Mouse (Mus musculus) CH12.LX (cell line): ENCODE data around the gene Adad2. TPM values are rescaled to one million over a fixed set of nuclear protein-coding genes. Genes with fewer than 3 reads are reported as not detected.

Experiments
- DNase-seq: peaks from one replicate; pipeline ENCODE4 v3.0.0-alpha.2; 2013; ENCODE audit errors: extremely low read depth
- H3K27ac ChIP-seq: 2 replicates; pipeline ENCODE4 v1.5.1; 2012; ENCODE audit warnings: low read depth, mild to moderate bottlenecking, control low read depth, moderate library complexity; ENCODE audit not compliant: insufficient read depth
- H3K27me3 ChIP-seq: replicated peaks from 2 replicates; pipeline ENCODE3; 2012; ENCODE audit warnings: inconsistent platforms
- H3K36me3 ChIP-seq, 2 experiments: replicated peaks in 1 of 2; 2 replicates each; pipeline versions ENCODE3 to v1.6.1; 2012; ENCODE audit warnings: inconsistent platforms in 1 of 2, low read length in 1 of 2, mild to moderate bottlenecking in 1 of 2, mixed read lengths in 1 of 2, moderate library complexity in 1 of 2; ENCODE audit not compliant: control insufficient read depth in 1 of 2, insufficient read depth in 1 of 2
- H3K4me1 ChIP-seq, 2 experiments: 2 replicates each; pipeline ENCODE4 v1.6.1; 2012; ENCODE audit warnings: inconsistent platforms in 1 of 2, moderate library complexity in 1 of 2; ENCODE audit not compliant: insufficient read depth in 2 of 2, control insufficient read depth in 1 of 2
- H3K4me2 ChIP-seq: 2 replicates; pipeline ENCODE4 v1.6.1; 2012; ENCODE audit warnings: low read depth, mild to moderate bottlenecking, control low read depth; ENCODE audit not compliant: poor library complexity, insufficient read depth, severe bottlenecking
- H3K4me3 ChIP-seq, 3 experiments: fragments of 150-350 bp in 1 of 3; sonication (generic) in 1 of 3; replicated peaks in 1 of 3; 2 replicates each; pipeline versions ENCODE3 to v1.5.1; 2011 to 2012; ENCODE audit warnings: low read depth in 2 of 3, low read length in 2 of 3, mild to moderate bottlenecking in 2 of 3, moderate library complexity in 2 of 3, control low read depth in 1 of 3, improper control_type of control experiment in 1 of 3, inconsistent platforms in 1 of 3, mixed read lengths in 1 of 3; ENCODE audit not compliant: poor library complexity in 1 of 3
- H3K79me2 ChIP-seq: replicated peaks from 2 replicates; pipeline ENCODE4 v1.6.1; 2012; ENCODE audit warnings: mild to moderate bottlenecking, moderate library complexity; ENCODE audit not compliant: control insufficient read depth, poor library complexity, insufficient read depth, severe bottlenecking; ENCODE audit errors: extremely low read depth
- H3K9ac ChIP-seq: 2 replicates; pipeline ENCODE4 v1.6.1; 2012; ENCODE audit warnings: low read depth, mild to moderate bottlenecking, control low read depth, moderate library complexity; ENCODE audit not compliant: insufficient read depth
- H3K9me3 ChIP-seq: replicated peaks from 2 replicates; pipeline ENCODE3; 2012; ENCODE audit warnings: low read length, inconsistent platforms, mixed read lengths
- BHLHE40 ChIP-seq: IDR thresholded peaks from 2 replicates; pipeline ENCODE4 v1.6.1; 2011; ENCODE audit warnings: mild to moderate bottlenecking, low read depth, low read length, improper control_type of control experiment
- CHD1 ChIP-seq: IDR thresholded peaks from 2 replicates; pipeline ENCODE4 v1.6.1; 2012; ENCODE audit warnings: low read depth, low read length, improper control_type of control experiment, inconsistent platforms
- CHD2 ChIP-seq: IDR thresholded peaks from 2 replicates; pipeline ENCODE4 v1.6.1; 2011; ENCODE audit warnings: low read length, improper control_type of control experiment
- CTCF ChIP-seq, 2 experiments: IDR thresholded peaks in 1 of 2; conservative IDR thresholded peaks in 1 of 2; 2 replicates each; pipeline ENCODE4 v1.5.1; 2011 to 2012; ENCODE audit warnings: low read depth in 2 of 2, low read length in 2 of 2, improper control_type of control experiment in 1 of 2, inconsistent platforms in 1 of 2, mild to moderate bottlenecking in 1 of 2, moderate library complexity in 1 of 2
- ELF1 ChIP-seq: IDR thresholded peaks from 2 replicates; pipeline ENCODE4 v1.6.1; 2014; ENCODE audit warnings: low read depth, mild to moderate bottlenecking, inconsistent platforms, low read length, improper control_type of control experiment
- ETS1 ChIP-seq: conservative IDR thresholded peaks from 2 replicates; pipeline ENCODE4 v1.6.1; 2012; ENCODE audit warnings: low read depth, mild to moderate bottlenecking, inconsistent platforms, low read length, improper control_type of control experiment, moderate library complexity
- GABPA ChIP-seq: IDR thresholded peaks from 2 replicates; pipeline ENCODE4 v1.6.1; 2012; ENCODE audit warnings: low read depth, low read length, improper control_type of control experiment, inconsistent platforms; ENCODE audit not compliant: insufficient replicate concordance
- HCFC1 ChIP-seq: IDR thresholded peaks from 2 replicates; pipeline ENCODE4 v1.6.1; 2012; ENCODE audit warnings: low read depth, mild to moderate bottlenecking, inconsistent platforms, low read length, improper control_type of control experiment
- IRF4 ChIP-seq: IDR thresholded peaks from 2 replicates; pipeline ENCODE4 v1.6.1; 2014; ENCODE audit warnings: low read depth, mild to moderate bottlenecking, inconsistent platforms, low read length, improper control_type of control experiment
- KAT2A ChIP-seq: IDR thresholded peaks from 2 replicates; pipeline ENCODE4 v1.6.1; 2012; ENCODE audit warnings: low read length, improper control_type of control experiment, inconsistent platforms; ENCODE audit not compliant: insufficient replicate concordance
- MAX ChIP-seq: IDR thresholded peaks from 2 replicates; pipeline ENCODE4 v1.6.1; 2011; ENCODE audit warnings: low read length, improper control_type of control experiment
- MAZ ChIP-seq: IDR thresholded peaks from 2 replicates; pipeline ENCODE4 v1.6.1; 2012; ENCODE audit warnings: low read depth, mild to moderate bottlenecking, inconsistent platforms, low read length, improper control_type of control experiment, moderate library complexity
- MEF2A ChIP-seq: IDR thresholded peaks from 2 replicates; pipeline ENCODE4 v1.6.1; 2014; ENCODE audit warnings: low read depth, mild to moderate bottlenecking, inconsistent platforms, low read length, improper control_type of control experiment, borderline replicate concordance
- MXI1 ChIP-seq: IDR thresholded peaks from 2 replicates; pipeline ENCODE4 v1.6.1; 2011; ENCODE audit warnings: mild to moderate bottlenecking, low read depth, low read length, improper control_type of control experiment
- MYC ChIP-seq: IDR thresholded peaks from 2 replicates; pipeline ENCODE4 v1.6.1; 2011; ENCODE audit warnings: low read depth, mild to moderate bottlenecking, improper control_type of control experiment, low read length
- NRF1 ChIP-seq: IDR thresholded peaks from 2 replicates; pipeline ENCODE4 v1.6.1; 2014; ENCODE audit warnings: low read depth, mild to moderate bottlenecking, inconsistent platforms, low read length, improper control_type of control experiment, moderate library complexity
- POLR2AphosphoS2 ChIP-seq: IDR thresholded peaks from 2 replicates; pipeline ENCODE4 v1.6.1; 2011; ENCODE audit warnings: low read depth, low read length, improper control_type of control experiment
- RCOR1 ChIP-seq: conservative IDR thresholded peaks from 2 replicates; pipeline ENCODE4 v1.6.1; 2012; ENCODE audit warnings: low read depth, mild to moderate bottlenecking, inconsistent platforms, low read length, improper control_type of control experiment
- SIN3A ChIP-seq: IDR thresholded peaks from 2 replicates; pipeline ENCODE4 v1.6.1; 2012; ENCODE audit warnings: low read length, improper control_type of control experiment, inconsistent platforms
- TBP ChIP-seq: conservative IDR thresholded peaks from 2 replicates; pipeline ENCODE4 v1.6.1; 2011; ENCODE audit warnings: low read depth, low read length, improper control_type of control experiment
- UBTF ChIP-seq: IDR thresholded peaks from 2 replicates; pipeline ENCODE4 v1.6.1; 2012; ENCODE audit warnings: low read depth, mild to moderate bottlenecking, inconsistent platforms, low read length, improper control_type of control experiment, moderate library complexity
- ZC3H11A ChIP-seq: IDR thresholded peaks from 2 replicates; pipeline ENCODE4 v1.6.1; 2012; ENCODE audit warnings: low read depth, mild to moderate bottlenecking, inconsistent platforms, low read length, improper control_type of control experiment
- ZKSCAN1 ChIP-seq: IDR thresholded peaks from 2 replicates; pipeline ENCODE4 v1.6.1; 2012; ENCODE audit warnings: low read depth, inconsistent platforms, low read length, improper control_type of control experiment, borderline replicate concordance
- ZNF384 ChIP-seq: IDR thresholded peaks from 2 replicates; pipeline ENCODE4 v1.6.1; 2012; ENCODE audit warnings: low read depth, low read length, improper control_type of control experiment, inconsistent platforms
- dilution Hi-C: fragments of 300-500 bp; cut with MboI; formaldehyde crosslinking; loops from 2 replicates; pipeline ENCODE4 v1.14.3; 2020; ENCODE audit warnings: low sequenced_read_pairs; ENCODE audit not compliant: extremely low pct_unique_long_range_greater_than_20kb, extremely low pct_ligation_motif_present
- in situ Hi-C: fragments of 300-500 bp; cut with MboI; formaldehyde crosslinking; loops from 3 replicates; pipeline ENCODE4 v1.14.3; 2019; ENCODE audit warnings: low sequenced_read_pairs, low pct_ligation_motif_present, low pct_unique_long_range_greater_than_20kb, mixed read lengths
- polyA plus RNA-seq: library from polyadenylated mRNA; unstranded; fragments of >175 nt; gene quantifications from 2 replicates; pipeline ENCODE4 v1.2.1, GENCODE M21; 2012; ENCODE audit warnings: low read depth; ENCODE audit not compliant: insufficient read length
- total RNA-seq, 2 experiments: library from RNA; depleted of rRNA; stranded (reverse); fragments of 300-350 nt in 1 of 2; fragments of >200 nt in 1 of 2; gene quantifications; 2 replicates each; pipeline ENCODE4 v1.2.3; 2012 to 2014

The Adad2 gene
- total and polyA plus RNA-seq, 3 experiments = not detected

DNA sequence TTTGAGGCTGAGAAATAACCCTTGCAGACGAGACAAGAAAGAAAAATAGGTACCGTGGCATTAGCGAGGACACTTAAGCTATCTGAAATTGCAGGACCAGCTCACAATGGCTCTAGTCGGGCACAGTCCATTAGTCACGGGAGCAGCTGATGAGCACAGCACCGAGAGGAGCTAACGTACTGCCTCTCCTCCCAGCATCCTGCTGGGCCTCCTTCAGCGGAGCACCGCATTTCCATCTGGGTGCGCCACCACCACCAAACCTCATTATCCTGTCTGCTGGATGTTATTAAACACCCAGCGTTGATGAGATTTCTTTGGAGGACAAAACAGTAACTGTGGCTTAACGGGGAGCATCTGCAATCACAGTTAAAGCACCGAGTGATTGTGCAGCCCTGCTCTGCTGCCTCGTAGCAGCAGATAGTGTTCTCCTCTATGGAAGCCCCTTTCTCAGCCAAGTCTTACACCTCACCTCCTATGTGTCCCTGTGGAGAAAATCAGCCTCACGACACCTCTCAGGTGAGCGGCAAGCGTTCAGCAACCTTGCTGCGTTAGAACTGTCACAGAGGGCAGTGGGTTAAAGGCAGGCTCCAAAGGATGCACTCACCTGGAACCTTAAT, 32.5 kb downstream of the Adad2 start:
- in situ Hi-C loops (no loop called here), dilution Hi-C loops (no loop called here)
- Histone ChIP-seq H3K36me3 (no peaks in the 10 kb centered on the region), H3K9ac (no peak overlapping the region), H3K4me1 (no peaks in the 10 kb centered on the region), H3K27me3 (peaks cover 62% of the 10 kb centered on the region), H3K79me2 (no peaks in the 10 kb centered on the region), H3K27ac (no peak overlapping the region), H3K4me2 (no peak overlapping the region), H3K4me3 (no peak overlapping the region), H3K9me3 (peaks cover 17% of the 10 kb centered on the region)
- TF ChIP-seq IRF4 = no peak
- TF ChIP-seq ETS1 = no peak
- TF ChIP-seq MYC = no peak
- no peak for TF ChIP-seq SIN3A
- TF ChIP-seq RCOR1 = no peak
- no peak for TF ChIP-seq CTCF (conservative IDR thresholded peaks at IDR 0.05 in 1 of 2, IDR thresholded peaks at IDR 0.05 in 1 of 2; ENCODE audit: low read depth in 2 of 2, low read length in 2 of 2)
- no peak for TF ChIP-seq NRF1
- no peak for TF ChIP-seq ZNF384
- TF ChIP-seq MAX = no peak
- TF ChIP-seq HCFC1 = no peak
- DNase-seq = no peak

DNA sequence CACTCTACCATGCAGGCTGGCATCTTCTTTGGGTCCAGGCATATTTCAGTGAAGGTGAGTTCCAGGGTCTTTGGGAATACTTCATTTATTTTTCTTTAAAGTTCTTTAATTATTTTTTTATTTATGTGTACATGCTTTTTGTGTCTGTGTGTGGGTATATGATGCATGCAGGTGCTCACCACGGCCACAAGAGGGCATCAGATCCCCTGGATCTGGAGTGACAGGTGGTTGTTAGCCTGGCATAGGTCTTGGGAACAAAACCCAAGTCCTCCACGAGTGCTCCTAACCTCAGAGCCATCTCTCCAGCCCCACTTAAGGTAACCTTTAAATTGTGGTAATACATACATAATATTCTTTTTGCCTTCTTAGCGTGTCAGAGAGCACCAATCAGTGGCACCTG, 33.6 kb downstream of the Adad2 start:
- no peak overlapping the region for H3K4me3 ChIP-seq
- no peaks in the 10 kb centered on the region for H3K79me2 ChIP-seq
- no peak overlapping the region for H3K4me2 ChIP-seq
- TF ChIP-seq MYC (no peak), CTCF (conservative IDR thresholded peaks at IDR 0.05 in 1 of 2, IDR thresholded peaks at IDR 0.05 in 1 of 2; ENCODE audit: low read depth in 2 of 2, low read length in 2 of 2) (peak in 1 of 2 experiments; percentile 35; a peak in 1 of 4 replicates), POLR2AphosphoS2 (no peak), BHLHE40 (no peak), ELF1 (no peak)
- DNase-seq = peak; percentile 6
- no peaks in the 10 kb centered on the region for H3K36me3 ChIP-seq
- no peak overlapping the region for H3K9ac ChIP-seq
- in situ Hi-C loops (no loop called here), dilution Hi-C loops (no loop called here)
- no peak overlapping the region for H3K27ac ChIP-seq
- H3K27me3 ChIP-seq = peaks cover 63% of the 10 kb centered on the region
- peaks cover 17% of the 10 kb centered on the region for H3K9me3 ChIP-seq
- H3K4me1 ChIP-seq = no peaks in the 10 kb centered on the region

DNA sequence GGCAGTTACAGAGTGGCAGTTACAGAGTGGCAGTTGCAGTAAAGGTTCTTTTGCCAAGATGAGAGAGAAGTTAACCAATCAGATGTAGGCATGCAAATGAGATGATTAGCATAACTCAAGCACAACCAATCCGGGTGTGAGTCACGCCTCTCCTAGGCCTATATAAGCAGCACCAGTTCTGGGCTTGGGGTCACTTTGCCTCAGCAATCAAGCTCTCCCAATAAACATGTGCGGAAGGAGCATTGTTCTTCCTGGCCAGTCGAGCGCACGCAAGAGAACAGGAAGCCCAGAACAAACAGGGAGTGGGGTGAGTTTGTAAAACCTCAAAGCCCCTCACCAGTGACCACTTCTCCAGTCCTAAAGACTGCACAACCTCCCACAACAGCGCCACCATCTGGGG, 34.3 kb downstream of the Adad2 start:
- DNase-seq = no peak
- Histone ChIP-seq H3K9ac (no peak overlapping the region), H3K79me2 (no peaks in the 10 kb centered on the region), H3K9me3 (peaks cover 16% of the 10 kb centered on the region), H3K4me1 (no peaks in the 10 kb centered on the region), H3K4me3 (no peak overlapping the region), H3K36me3 (no peaks in the 10 kb centered on the region), H3K27me3 (peaks cover 68% of the 10 kb centered on the region), H3K27ac (no peak overlapping the region), H3K4me2 (no peak overlapping the region)
- TF ChIP-seq NRF1 = no peak
- no peak for TF ChIP-seq MEF2A
- no peak for TF ChIP-seq RCOR1
- TF ChIP-seq UBTF = no peak
- no peak for TF ChIP-seq IRF4
- no peak for TF ChIP-seq KAT2A
- TF ChIP-seq CHD1 = no peak
- no peak for TF ChIP-seq POLR2AphosphoS2
- TF ChIP-seq MYC = no peak
- TF ChIP-seq GABPA = no peak
- no peak for TF ChIP-seq ZKSCAN1
- TF ChIP-seq TBP = no peak
- no peak for TF ChIP-seq ETS1
- no peak for TF ChIP-seq CHD2
- TF ChIP-seq ZC3H11A = no peak
- TF ChIP-seq BHLHE40 = no peak
- TF ChIP-seq MAZ = no peak
- TF ChIP-seq HCFC1 = no peak
- no peak for TF ChIP-seq MXI1
- dilution Hi-C loops (no loop called here), in situ Hi-C loops (no loop called here)
